Mouse (Mus musculus) spleen, postnatal 36 days (tissue): ENCODE results near the gene Panx3.

ENCODE experiments used
- DNase-seq, 2 experiments: peaks; one replicate each; pipeline ENCODE4 v3.0.0; 2022; ENCODE audit warnings: low spot score in 2 of 2, mixed read lengths in 1 of 2

The Panx3 gene

DNA sequence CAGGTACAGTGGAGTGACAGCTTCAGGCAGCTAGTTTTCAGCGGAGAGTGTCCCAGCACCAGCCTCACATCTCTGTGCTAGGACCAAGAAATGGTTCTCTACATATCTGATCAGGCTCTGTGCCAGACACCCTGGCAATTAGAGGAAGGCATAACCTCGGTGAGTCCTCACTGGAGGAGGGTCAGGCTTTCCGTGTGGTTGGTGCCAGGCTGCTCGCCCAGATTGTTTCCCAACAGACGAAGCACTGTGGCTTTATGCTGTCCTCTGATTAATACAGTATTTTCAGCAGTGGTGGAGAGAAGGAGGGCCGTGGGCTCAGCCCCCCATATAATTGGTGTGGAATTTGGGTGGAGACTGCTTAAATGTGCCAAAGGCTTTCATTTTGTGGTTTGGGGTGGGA, at the start of gene Panx3:
Gene Panx3 (minus strand): TSS at position 121 of the 400 bp plus-strand sequence.
- DNase-seq = no peak

- no peak for DNase-seq
These were observed 47.1 kb upstream of the Panx3 start, which contains the start of gene Olfr160 for GRCm38 (mm10) chr9:37716150-37716549. Gene Olfr160, minus strand, starts transcription at chr9:37716250.

DNA sequence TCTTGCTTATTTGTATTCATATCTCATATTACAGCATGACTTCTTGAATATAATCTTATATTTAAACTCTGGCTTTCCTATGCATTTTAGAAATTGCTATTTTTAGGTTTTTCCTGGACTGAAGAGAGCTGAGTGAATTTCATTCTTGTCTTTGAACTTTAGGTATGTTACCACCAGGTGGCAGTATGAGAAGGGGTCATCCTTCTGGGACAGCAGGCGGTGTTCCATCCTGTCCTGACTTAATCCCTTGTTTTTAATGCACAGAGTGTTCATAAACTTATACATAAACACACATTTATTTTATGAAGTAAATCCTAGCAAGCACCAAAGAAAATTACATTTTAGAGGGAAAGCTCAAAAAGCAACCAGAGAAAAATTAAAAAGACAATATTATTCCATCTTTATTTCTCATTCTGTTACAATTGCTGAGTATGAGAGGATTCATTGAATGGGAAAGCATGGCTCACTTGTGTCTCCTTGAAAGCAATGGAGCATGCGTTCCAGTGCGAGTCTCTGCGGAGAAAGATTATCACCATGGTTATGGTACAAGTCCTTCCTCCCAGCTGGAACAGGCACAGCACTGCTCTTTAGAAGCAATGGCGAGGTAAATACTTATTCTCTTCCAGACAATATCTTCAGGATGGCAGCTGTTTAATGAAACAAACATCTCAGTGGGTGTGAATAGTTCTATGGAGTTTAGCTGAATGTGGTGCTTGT, 21.1 kb upstream of the Panx3 start:
- no peak for DNase-seq

GRCm38 (mm10) chr9:37687941-37688303, 18.9 kb upstream of the Panx3 start:
- no peak for DNase-seq

DNA sequence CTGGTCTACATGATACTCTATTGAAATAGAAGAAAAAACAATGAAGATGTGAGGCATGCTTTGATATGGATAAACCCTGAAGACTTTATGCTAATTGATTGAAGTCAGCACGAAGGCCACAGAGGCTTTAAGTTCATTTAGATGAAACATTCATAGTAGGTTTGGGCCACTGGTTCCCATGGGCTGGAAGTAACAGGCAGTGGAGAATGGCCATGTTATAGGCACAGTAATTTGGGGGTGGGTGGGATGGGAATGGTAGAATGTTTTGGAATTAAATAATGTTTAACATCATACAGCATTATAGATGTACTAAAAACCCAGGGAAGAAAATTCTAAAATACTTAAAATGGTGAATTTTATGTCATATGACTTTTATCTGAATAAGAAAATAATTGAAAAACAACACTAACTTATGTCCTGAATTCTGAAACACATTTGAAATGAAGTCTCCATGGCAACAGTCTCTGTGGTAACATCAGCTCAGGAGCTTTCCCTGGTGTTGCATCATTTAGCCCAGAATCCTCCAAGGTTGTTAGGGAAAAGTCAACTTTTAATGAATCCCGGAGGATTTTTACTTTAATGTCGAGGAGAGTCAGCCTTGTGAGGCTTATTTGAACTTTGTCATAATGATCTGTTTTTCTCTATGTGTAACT, 18.4 kb upstream of the Panx3 start:
- DNase-seq = no peak

DNA sequence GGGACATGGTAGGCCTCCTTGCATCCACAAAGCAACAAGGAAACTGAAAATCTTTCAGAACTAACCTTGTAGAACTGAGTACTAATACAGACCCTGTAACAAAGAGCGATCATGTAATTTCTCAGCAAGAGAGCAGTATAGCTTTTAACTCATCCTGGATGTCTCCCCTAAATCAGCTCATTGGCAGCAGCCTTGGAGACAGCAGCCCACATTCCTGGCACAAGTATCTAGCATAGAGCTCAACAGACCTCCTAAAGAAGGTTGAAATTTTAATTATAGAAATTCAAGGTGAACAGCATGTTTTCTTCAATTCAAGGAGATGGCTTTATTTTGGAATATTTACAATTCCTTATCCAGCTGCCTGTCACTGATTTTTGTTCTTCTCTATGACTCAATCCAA, 12.1 kb upstream of the Panx3 start:
- DNase-seq = no peak

GRCm38 (mm10) chr9:37675287-37675686, 6.3 kb upstream of the Panx3 start:
- no peak for DNase-seq

DNA sequence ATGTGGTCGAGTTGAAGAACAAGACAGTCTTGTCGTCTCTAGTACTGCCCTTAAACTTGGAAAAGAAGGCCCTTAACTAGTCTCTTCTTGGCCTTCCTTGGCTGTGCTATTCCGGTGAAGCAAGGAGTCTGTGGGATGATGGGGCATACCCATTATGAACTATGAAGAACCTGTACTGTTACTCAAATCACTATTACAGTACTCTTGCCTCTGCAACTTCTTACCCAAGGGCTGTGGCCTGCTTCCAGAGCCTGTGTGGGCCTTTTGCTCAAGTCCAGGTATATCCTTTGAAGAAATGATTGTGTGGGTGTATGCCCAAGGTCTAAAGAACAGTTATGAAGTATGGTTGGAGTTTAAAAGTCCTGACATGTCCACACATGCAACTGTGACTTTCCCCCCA, 1.2 kb upstream of the Panx3 start:
- no peak for DNase-seq

DNA sequence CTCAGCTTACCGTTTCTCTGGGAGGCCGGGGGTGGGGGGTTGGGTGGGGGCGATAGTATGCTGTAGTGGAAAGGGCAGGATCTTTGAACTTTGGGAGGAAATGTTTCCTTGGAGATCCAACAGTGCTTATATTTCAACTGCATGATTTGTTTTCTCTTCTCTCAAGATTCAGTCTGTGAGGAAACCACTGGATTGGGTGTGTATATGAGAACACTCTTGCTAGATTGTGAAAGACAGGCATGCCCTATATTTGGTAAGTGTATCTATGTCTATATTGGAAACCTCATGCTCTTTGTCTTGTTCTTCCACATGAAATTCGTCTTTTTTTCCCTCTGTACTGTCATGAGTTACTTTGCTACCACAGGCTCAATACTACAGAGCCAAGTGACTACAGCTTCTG, 643 bp upstream of the Panx3 start:
- no peak for DNase-seq

DNA sequence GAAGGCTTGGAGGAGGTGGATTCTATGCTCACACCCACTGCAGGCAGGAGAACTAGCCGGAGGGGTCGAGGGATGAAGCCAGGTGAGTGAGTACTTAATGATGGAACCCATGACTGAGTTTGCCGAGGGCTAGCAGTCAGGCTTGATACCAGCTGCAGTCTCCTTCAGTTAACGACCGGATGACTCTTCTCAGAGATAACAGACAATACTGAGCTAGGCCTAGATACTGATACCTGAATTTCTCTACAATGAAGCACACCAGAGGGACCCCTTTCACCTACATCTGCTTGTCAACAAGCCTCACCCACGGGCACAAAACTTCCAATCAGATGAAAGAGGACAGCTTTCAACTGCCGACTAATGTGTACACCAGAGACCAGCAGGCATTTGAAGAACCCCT, 3.0 kb downstream of the Panx3 start:
- no peak for DNase-seq

DNA sequence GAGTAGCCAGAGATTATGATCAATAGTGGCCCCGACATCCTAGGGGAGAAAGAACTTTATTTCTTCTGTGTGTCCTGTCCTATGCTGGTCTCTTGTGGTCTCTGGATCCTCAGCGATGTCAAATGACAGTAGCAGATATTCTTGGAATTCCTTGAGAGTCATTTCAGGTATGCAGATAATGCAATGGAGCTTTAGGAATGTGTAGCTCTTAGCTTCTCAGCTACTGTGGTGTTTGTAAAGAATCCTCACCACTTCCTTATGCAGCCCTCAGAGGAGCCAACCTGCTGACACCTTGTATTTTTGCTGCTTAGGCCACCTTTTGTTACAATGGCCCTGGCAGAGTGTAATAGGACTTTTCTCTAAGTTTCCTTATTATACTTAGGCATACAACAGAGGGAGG, 4.4 kb downstream of the Panx3 start:
- no peak for DNase-seq

- DNase-seq = no peak
These were observed 5.8 kb downstream of the Panx3 start for GRCm38 (mm10) chr9:37663210-37663609.

DNA sequence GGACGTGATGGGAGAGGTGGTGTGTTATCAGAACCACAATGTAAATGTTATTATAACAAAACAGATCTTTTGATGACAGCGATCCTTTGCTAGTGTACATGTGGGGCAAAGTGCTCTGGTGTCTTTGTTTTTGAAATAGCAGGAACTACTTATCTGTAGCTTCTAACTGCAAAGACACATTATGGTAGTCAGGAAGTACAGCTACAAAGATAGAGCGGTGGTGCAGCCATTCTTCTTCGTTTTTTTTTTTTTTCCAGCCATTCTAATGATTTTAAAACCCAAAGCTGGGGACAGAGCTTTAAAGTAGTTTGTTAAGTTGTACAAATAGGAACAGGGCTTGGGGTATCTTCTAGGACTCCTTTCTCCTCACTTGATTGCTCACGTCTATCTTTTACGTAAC, 9.6 kb downstream of the Panx3 start:
- DNase-seq = no peak

GRCm38 (mm10) chr9:37656931-37657481, 12.0 kb downstream of the Panx3 start, which contains the start of gene Tbrg1:
Gene Tbrg1, minus strand, starts transcription at chr9:37657312.
- peak; percentile 56 to 62 for DNase-seq

GRCm38 (mm10) chr9:37656439-37656881, 12.6 kb downstream of the Panx3 start:
- DNase-seq = peak; percentile 35 to 48

DNA sequence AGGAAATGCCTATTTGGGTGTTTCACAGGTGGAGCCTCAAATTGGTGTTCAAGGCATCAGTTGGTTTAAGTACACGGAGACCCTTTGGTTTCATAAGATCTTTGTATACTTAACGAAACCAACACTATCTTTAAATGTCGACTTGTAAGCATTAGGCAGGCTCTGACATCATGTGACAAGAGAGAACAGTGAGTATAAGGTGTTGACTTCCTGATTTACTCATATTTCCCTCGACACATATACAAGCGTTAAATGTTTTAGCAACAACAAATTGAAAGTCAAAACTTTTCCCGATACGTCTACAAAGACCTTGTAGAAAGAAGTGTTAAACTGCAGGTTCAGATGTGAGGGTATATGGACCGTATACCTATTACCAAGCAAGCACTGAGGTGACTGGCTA, 13.1 kb downstream of the Panx3 start:
- DNase-seq = peak in 1 of 2 experiments; percentile 3

DNA sequence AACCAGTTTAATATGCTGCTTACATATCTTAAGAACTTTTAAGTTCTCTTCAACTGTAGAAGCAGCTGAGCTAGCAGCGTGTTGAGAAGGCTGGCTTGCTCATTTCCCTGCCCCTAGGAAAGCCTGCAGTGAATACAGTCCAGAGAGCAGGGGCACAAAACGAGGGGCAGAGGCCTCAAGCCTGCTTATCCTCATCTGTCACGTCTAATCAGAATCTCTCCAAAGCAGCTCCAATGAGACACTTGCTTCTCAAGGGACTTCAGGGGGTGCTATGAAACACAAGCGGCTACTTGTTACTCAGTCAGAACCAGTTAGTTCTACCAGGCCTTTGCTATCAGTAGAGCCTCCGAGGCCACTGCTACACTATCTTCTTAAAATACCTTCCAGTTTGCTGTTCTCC, 15.2 kb downstream of the Panx3 start:
- no peak for DNase-seq

DNA sequence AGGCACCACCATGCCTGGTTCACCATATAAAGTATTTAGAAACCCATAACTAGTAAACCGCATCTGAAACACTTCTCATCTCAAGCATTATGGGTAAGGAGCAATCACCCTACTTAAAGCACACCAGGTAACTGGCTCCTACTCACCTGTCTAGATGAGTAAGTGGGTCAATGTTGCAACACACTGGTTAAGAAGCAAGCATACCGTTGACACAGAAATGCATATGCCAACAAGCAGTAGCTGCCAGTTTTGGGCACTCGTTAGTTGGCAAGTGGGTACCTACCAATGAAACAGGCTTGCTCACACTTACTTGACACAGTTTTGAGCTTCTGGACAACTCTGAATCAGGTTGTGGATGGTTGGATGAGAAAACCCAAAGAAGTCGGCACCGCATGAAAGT, 18.4 kb downstream of the Panx3 start:
- no peak for DNase-seq

- no peak for DNase-seq
These were observed 22.8 kb downstream of the Panx3 start for GRCm38 (mm10) chr9:37646246-37646645.

DNA sequence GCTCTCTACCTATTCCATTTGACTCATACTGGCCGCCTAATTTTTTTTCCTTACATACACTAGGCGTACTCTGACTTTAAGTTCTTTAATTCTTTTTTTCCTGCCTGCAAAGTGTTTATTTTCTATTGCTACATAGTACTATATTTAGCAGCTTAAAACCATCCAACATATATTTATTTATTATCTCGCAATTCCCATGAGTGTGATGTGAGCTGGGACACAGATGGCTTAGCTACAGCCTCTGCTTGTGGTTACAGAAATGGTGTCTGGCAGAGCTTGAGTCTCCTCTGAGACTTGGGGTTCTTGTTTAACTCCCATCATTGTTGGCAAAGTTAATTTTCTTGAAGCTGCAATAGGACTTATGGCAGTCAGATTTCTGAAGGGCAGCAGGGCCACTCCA, 30.3 kb downstream of the Panx3 start:
- no peak for DNase-seq

DNA sequence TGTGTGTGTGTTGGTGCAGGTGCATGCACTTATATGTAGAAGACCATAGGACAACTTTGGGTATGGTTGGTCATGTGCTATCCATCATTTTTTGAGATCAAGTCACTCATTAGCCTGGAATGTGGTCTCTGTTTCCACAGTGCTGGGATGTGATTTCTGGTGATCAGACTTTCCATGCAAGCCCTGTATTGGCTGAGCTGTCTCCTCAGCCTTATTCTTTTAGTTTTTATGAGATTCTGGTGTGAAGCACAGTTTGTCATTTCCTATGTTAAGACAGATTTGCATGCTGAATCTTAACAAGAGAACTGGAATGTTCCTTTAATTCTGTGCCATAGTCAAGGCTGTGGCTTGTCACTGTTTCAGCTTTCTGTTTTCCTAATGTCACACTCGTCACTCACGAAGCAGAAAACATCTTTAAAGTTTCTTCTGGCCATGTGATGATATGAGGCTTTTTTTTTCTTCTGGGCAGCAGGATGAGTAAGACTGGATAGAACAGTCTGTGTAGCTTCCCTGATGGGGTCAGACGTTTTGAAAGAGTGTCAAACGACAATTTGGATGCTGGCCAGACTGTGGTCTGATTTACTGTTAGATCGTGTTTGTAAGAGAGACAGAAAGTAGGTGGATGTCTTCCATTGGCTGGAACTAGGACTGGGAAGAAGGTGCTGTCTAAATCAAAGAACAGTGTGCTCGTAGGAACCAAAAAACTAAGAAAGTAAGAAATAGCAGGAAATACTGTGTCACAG, 32.1 kb downstream of the Panx3 start:
- DNase-seq = no peak

DNA sequence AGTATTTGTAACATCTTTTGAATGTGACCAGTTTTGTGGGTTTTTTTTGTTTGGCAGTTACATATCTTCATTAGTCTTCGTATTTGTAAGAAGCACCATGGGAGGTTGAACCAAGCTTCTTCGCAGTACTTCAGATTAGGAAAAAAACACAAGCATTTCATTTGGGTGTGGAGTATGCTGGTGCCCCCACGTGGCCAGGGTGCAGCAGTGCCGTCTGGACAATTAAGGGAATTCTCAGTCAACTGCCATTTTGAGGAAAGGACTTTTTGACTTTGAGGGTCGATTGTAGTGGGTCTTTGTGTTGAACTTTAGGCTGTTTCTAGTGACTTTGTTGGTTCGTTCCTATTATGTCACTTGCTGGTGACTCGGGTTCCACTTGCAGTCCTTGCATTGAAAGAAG, 32.7 kb downstream of the Panx3 start:
- peak in 1 of 2 experiments; percentile 37 for DNase-seq
